In the genomic region with DNA sequence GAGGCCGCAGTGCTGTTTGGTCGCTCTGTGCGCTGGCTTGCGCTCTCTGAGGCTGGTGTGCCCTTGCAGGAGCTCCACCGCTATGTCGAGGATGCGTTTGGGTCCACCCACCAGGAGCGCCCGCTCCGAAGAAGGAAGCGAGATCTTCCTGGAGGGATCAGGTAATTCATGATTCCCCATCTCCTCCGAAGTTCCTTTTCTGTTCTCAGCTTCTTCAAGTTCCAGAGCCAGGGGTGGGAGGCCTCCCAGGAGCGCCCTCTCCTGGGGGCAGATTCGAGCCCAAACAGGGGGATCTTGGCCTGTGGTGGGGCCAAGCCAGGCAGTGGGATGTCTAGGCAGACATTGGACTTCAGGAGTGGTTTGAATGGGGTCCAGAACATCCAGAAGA, we compare ENCODE assay signal across 7 mouse cellular contexts. TPM values are rescaled to one million over a fixed set of nuclear protein-coding genes. Genes with fewer than 3 reads are reported as not detected.
DNase-seq lines count a peak whose midpoint lies in the region; ATAC-seq and TF ChIP-seq lines count a peak whose summit lies in the region.

No protein-coding gene starts in this region.

- no peak for TF ChIP-seq POLR2A in bone marrow, adult 2 months (IDR thresholded peaks at IDR 0.05; ENCODE audit: borderline replicate concordance, control insufficient read depth, low read depth, low read length)
- no peak for TF ChIP-seq POLR2A in liver, adult 2 months (IDR thresholded peaks at IDR 0.05; ENCODE audit: extremely low read depth, insufficient read depth, low read length)

- H3K27ac ChIP-seq in bone marrow, adult 2 months (ENCODE audit: control insufficient read depth, insufficient read depth, low read depth, low read length, poor library complexity), result peak overlapping the region; percentile 90
- H3K27ac ChIP-seq in hindbrain, embryonic 10.5 days, result peak overlapping the region; percentile 89
- no peak overlapping the region for H3K27ac ChIP-seq in liver, adult 2 months (replicated peaks; ENCODE audit: insufficient read depth, low read depth, low read length)
- no peak overlapping the region; the same call in 1 of the 2 replicates for H3K27ac ChIP-seq in midbrain, postnatal 0 days (ENCODE audit: low read depth, low read length)

- TF ChIP-seq CTCF in bone marrow, adult 2 months (IDR thresholded peaks at IDR 0.05; ENCODE audit: control insufficient read depth, insufficient read depth, low read length), result peak; percentile 48; the same call in 1 of the 2 replicates
- TF ChIP-seq CTCF in liver, adult 2 months (IDR thresholded peaks at IDR 0.05; ENCODE audit: low read depth, low read length), result no peak
- peak; percentile 30 for TF ChIP-seq CTCF in midbrain, postnatal 0 days (IDR thresholded peaks at IDR 0.05)

- peak overlapping the region; percentile 62 for H3K4me3 ChIP-seq in bone marrow, adult 2 months (replicated peaks; ENCODE audit: control insufficient read depth, low read depth, low read length)
- peak overlapping the region; percentile 56 for H3K4me3 ChIP-seq in hindbrain, embryonic 10.5 days
- peak overlapping the region; percentile 30; the same call in 1 of the 2 replicates for H3K4me3 ChIP-seq in liver, adult 2 months (ENCODE audit: insufficient read depth, low read depth, low read length)
- H3K4me3 ChIP-seq in midbrain, postnatal 0 days (ENCODE audit: low read depth, low read length), result peak overlapping the region; percentile 50; the same call in 1 of the 2 replicates

- H3K27me3 ChIP-seq in hindbrain, embryonic 10.5 days (ENCODE audit: insufficient read depth, poor library complexity, severe bottlenecking), result peaks cover 39% of the 10 kb centered on the region
- no peaks in the 10 kb centered on the region for H3K27me3 ChIP-seq in liver, adult 2 months (ENCODE audit: control insufficient read depth, insufficient read depth, low read length)
- no peaks in the 10 kb centered on the region for H3K27me3 ChIP-seq in midbrain, postnatal 0 days (ENCODE audit: insufficient read depth, low read length)

- peaks cover 2% of the 10 kb centered on the region; the same call in 1 of the 2 replicates for H3K9me3 ChIP-seq in hindbrain, embryonic 10.5 days
- H3K9me3 ChIP-seq in midbrain, postnatal 0 days (ENCODE audit: low read length), result no peaks in the 10 kb centered on the region

- H3K4me2 ChIP-seq in midbrain, postnatal 0 days (ENCODE audit: low read depth, low read length, poor library complexity, severe bottlenecking), result peak overlapping the region; percentile 80; the same call in 1 of the 2 replicates

- H3K4me1 ChIP-seq in bone marrow, adult 2 months (ENCODE audit: control insufficient read depth, insufficient read depth, low read length), result peaks cover 11% of the 10 kb centered on the region
- H3K4me1 ChIP-seq in hindbrain, embryonic 10.5 days (replicated peaks), result peaks cover 51% of the 10 kb centered on the region
- H3K4me1 ChIP-seq in liver, adult 2 months (ENCODE audit: control insufficient read depth, insufficient read depth, low read length), result no peaks in the 10 kb centered on the region
- peaks cover 3% of the 10 kb centered on the region; the same call in 1 of the 2 replicates for H3K4me1 ChIP-seq in midbrain, postnatal 0 days (ENCODE audit: insufficient read depth, low read length)

- DNase-seq in R1 (ENCODE audit: low read depth, low spot score), result peak; percentile 75
- DNase-seq in hindbrain, embryonic 10.5 days (ENCODE audit: low spot score), result peak; percentile 38
- DNase-seq in liver, adult 2 months (ENCODE audit: extremely low read depth, low read depth, low spot score), result no peak
- no peak for DNase-seq in midbrain, postnatal 0 days (ENCODE audit: low spot score)
- no peak for DNase-seq in left cerebral cortex, postnatal 25 days (ENCODE audit: low spot score in 2 of 2)
- DNase-seq in urinary bladder, postnatal 14 days (ENCODE audit: low spot score), result no peak

- WGBS in bone marrow, adult 2 months, result 8% methylated on average over 14 of the region's 14 CpGs
- 10% methylated on average over 14 of the region's 14 CpGs for WGBS in hindbrain, embryonic 10.5 days
- 17% methylated on average over 14 of the region's 14 CpGs for WGBS in liver, adult 2 months
- WGBS in midbrain, postnatal 0 days, result 10% methylated on average over 12 of the region's 14 CpGs

- ATAC-seq in midbrain, postnatal 0 days (ENCODE audit: low FRiP score), result no peak

- no peaks in the 10 kb centered on the region for H3K36me3 ChIP-seq in hindbrain, embryonic 10.5 days
- no peaks in the 10 kb centered on the region for H3K36me3 ChIP-seq in liver, adult 2 months (ENCODE audit: control insufficient read depth, insufficient read depth, low read length)
- no peaks in the 10 kb centered on the region for H3K36me3 ChIP-seq in midbrain, postnatal 0 days (ENCODE audit: insufficient read depth, low read length)

- H3K79me2 ChIP-seq in liver, adult 2 months (ENCODE audit: control insufficient read depth, insufficient read depth, low read length), result no peaks in the 10 kb centered on the region

- no peak overlapping the region; the same call in 1 of the 2 replicates for H3K9ac ChIP-seq in liver, adult 2 months (ENCODE audit: low read depth, low read length)
- no peak overlapping the region for H3K9ac ChIP-seq in midbrain, postnatal 0 days (replicated peaks; ENCODE audit: low read length, poor library complexity, severe bottlenecking)

- intact Hi-C loops in left cerebral cortex, postnatal 25 days (cut with DNase I), result loop anchor here (5.0 kb wide), 1 partner anchor 52 kb away; the partner anchor contains the start of gene Kdelr1

RNA-seq across cellular contexts. Expression of gene Ccdc114, which starts 0.6 kb away (rescaled TPM):
- polyA plus RNA-seq in bone marrow, adult 2 months (2011; ENCODE audit: insufficient read depth, insufficient read length, low replicate concordance, missing spikeins), result 1.7 and 5.7 TPM in 2 replicates
- polyA plus RNA-seq in hindbrain, embryonic 10.5 days (2016; fragmentation: Nextera tagmentation; extraction: Ambion mirVana), result 6.5 and 7.7 TPM in 2 replicates
- total RNA-seq in liver, adult 2 months (2014; rRNA removed), result 0.18 TPM in 1 of 2 replicates, not detected in the other
- polyA plus RNA-seq in liver, adult 2 months (2012; rRNA removed), result 0.06 and 0.32 TPM in 2 replicates
- 4.2 and 7.2 TPM in 2 replicates for total RNA-seq in midbrain, postnatal 0 days (2014; rRNA removed)
- polyA plus RNA-seq in midbrain, postnatal 0 days (2015; fragmentation: Nextera tagmentation; extraction: Ambion mirVana), result 4.3 and 5.8 TPM in 2 replicates
- 1 to 10 TPM; 1.6 to 2.9 TPM for total RNA-seq in left cerebral cortex, postnatal 25 days (2021)

RNA-seq across cellular contexts. Expression of gene Emp3, which starts 3.2 kb away (rescaled TPM):
- 53.4 and 121 TPM in 2 replicates for polyA plus RNA-seq in bone marrow, adult 2 months (2011; ENCODE audit: insufficient read depth, insufficient read length, low replicate concordance, missing spikeins)
- 16.7 and 29.7 TPM in 2 replicates for polyA plus RNA-seq in hindbrain, embryonic 10.5 days (2016; fragmentation: Nextera tagmentation; extraction: Ambion mirVana)
- 2.1 and 3.6 TPM in 2 replicates for total RNA-seq in liver, adult 2 months (2014; rRNA removed)
- polyA plus RNA-seq in liver, adult 2 months (2012; rRNA removed), result 8.5 and 13.6 TPM in 2 replicates
- total RNA-seq in midbrain, postnatal 0 days (2014; rRNA removed), result 12.8 and 17.0 TPM in 2 replicates
- 36.4 and 38.5 TPM in 2 replicates for polyA plus RNA-seq in midbrain, postnatal 0 days (2015; fragmentation: Nextera tagmentation; extraction: Ambion mirVana)
- 1 to 10 TPM; 6.6 to 7.2 TPM for total RNA-seq in left cerebral cortex, postnatal 25 days (2021)

RNA-seq across cellular contexts. Expression of gene Tmem143, which starts 27.7 kb away (rescaled TPM):
- 3.6 and 9.6 TPM in 2 replicates for polyA plus RNA-seq in bone marrow, adult 2 months (2011; ENCODE audit: insufficient read depth, insufficient read length, low replicate concordance, missing spikeins)
- 4.5 and 4.8 TPM in 2 replicates for polyA plus RNA-seq in hindbrain, embryonic 10.5 days (2016; fragmentation: Nextera tagmentation; extraction: Ambion mirVana)
- 16.6 and 27.7 TPM in 2 replicates for total RNA-seq in liver, adult 2 months (2014; rRNA removed)
- polyA plus RNA-seq in liver, adult 2 months (2012; rRNA removed), result 53.7 and 59.5 TPM in 2 replicates
- total RNA-seq in midbrain, postnatal 0 days (2014; rRNA removed), result 27.4 and 41.6 TPM in 2 replicates
- polyA plus RNA-seq in midbrain, postnatal 0 days (2015; fragmentation: Nextera tagmentation; extraction: Ambion mirVana), result 5.5 and 5.6 TPM in 2 replicates
- total RNA-seq in left cerebral cortex, postnatal 25 days (2021), result 10 to 100 TPM; 17.6 to 20.1 TPM

RNA-seq across cellular contexts. Expression of gene Syngr4, which starts 27.9 kb away (rescaled TPM):
- not detected in 2 replicates for polyA plus RNA-seq in bone marrow, adult 2 months (2011; ENCODE audit: insufficient read depth, insufficient read length, low replicate concordance, missing spikeins)
- polyA plus RNA-seq in hindbrain, embryonic 10.5 days (2016; fragmentation: Nextera tagmentation; extraction: Ambion mirVana), result 1.1 and 1.3 TPM in 2 replicates
- total RNA-seq in liver, adult 2 months (2014; rRNA removed), result not detected in 2 replicates
- 0.12 TPM in 1 of 2 replicates, not detected in the other for polyA plus RNA-seq in liver, adult 2 months (2012; rRNA removed)
- 0.38 TPM in 1 of 2 replicates, not detected in the other for total RNA-seq in midbrain, postnatal 0 days (2014; rRNA removed)
- 0.25 and 0.30 TPM in 2 replicates for polyA plus RNA-seq in midbrain, postnatal 0 days (2015; fragmentation: Nextera tagmentation; extraction: Ambion mirVana)
- total RNA-seq in left cerebral cortex, postnatal 25 days (2021), result not detected

RNA-seq across cellular contexts. Expression of gene Grin2d, which starts 46.2 kb away (rescaled TPM):
- polyA plus RNA-seq in bone marrow, adult 2 months (2011; ENCODE audit: insufficient read depth, insufficient read length, low replicate concordance, missing spikeins), result 0.97 and 2.5 TPM in 2 replicates
- polyA plus RNA-seq in hindbrain, embryonic 10.5 days (2016; fragmentation: Nextera tagmentation; extraction: Ambion mirVana), result 0.19 and 0.33 TPM in 2 replicates
- under 0.01 and 0.07 TPM in 2 replicates for total RNA-seq in liver, adult 2 months (2014; rRNA removed)
- polyA plus RNA-seq in liver, adult 2 months (2012; rRNA removed), result 0.19 and 0.20 TPM in 2 replicates
- total RNA-seq in midbrain, postnatal 0 days (2014; rRNA removed), result 51.6 and 51.7 TPM in 2 replicates
- polyA plus RNA-seq in midbrain, postnatal 0 days (2015; fragmentation: Nextera tagmentation; extraction: Ambion mirVana), result 5.4 and 6.6 TPM in 2 replicates
- total RNA-seq in left cerebral cortex, postnatal 25 days (2021), result 10 to 100 TPM; 10.9 TPM

Comparison
In these comparisons a context has a peak if more than half of its experiments do, and no peak if none do; other contexts are left out.
1. DNase-seq: peak in R1 (single experiment) and hindbrain, embryonic 10.5 days (single experiment); none in liver, adult 2 months (single experiment), midbrain, postnatal 0 days (single experiment), left cerebral cortex, postnatal 25 days (0 of 2) and urinary bladder, postnatal 14 days (single experiment).
2. H3K27ac ChIP-seq: peak in bone marrow, adult 2 months (single experiment) and hindbrain, embryonic 10.5 days (single experiment); none in liver, adult 2 months (single experiment) and midbrain, postnatal 0 days (single experiment).
3. Peak in every context shown above with its lines, with median percentiles within 50 percentile points of each other: H3K4me3 ChIP-seq.